Comparison of ENCODE assay signal across 9 mouse cellular contexts in the genomic region with DNA sequence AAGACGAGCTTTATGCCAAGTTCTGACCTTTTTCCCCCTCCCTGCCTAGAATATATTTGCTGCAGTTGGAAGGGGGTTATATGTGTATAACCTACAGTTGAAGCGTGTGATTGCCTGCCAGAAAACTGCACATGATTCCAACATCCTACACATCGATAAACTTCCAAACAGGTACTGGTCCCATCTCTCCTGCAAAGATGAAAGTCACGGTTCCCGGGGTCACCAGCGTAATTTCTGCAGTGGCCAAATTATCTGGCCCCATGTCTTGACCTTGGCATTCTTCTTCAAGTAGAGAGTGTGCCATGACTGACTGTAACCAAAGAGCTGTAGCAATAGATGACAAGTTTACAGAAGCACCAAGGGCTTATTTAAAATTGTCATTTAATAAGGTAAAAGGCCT.
"Had no signal": no experiment of that assay in that cellular context is flagged by ENCODE, and none has a peak within 500 bp of the region (broad histone marks: within the 10 kb centered on the region; RNA-seq: fewer than 3 reads in every experiment).

No protein-coding gene starts in this region.

- ATAC-seq: liver, embryonic 12.5 days had no signal

- H3K4me3 ChIP-seq: forebrain, embryonic 15.5 days; heart, embryonic 13.5 days; heart, embryonic 15.5 days; kidney, embryonic 15.5 days; limb, embryonic 13.5 days; limb, embryonic 15.5 days; liver, embryonic 12.5 days had no signal

- H3K9ac ChIP-seq: forebrain, postnatal 0 days; heart, embryonic 13.5 days; heart, embryonic 15.5 days; kidney, embryonic 15.5 days; limb, embryonic 13.5 days; limb, embryonic 15.5 days; liver, embryonic 12.5 days had no signal

- H3K27me3 ChIP-seq: forebrain, embryonic 15.5 days; heart, embryonic 13.5 days; heart, embryonic 15.5 days; kidney, embryonic 15.5 days; limb, embryonic 13.5 days; limb, embryonic 15.5 days; liver, embryonic 12.5 days had no signal

- H3K9me3 ChIP-seq: forebrain, embryonic 15.5 days; heart, embryonic 13.5 days; heart, embryonic 15.5 days; kidney, embryonic 15.5 days; limb, embryonic 13.5 days; limb, embryonic 15.5 days; liver, embryonic 12.5 days had no signal

- H3K4me1 ChIP-seq: heart, embryonic 13.5 days; heart, embryonic 15.5 days had no signal

- H3K4me2 ChIP-seq: forebrain, embryonic 15.5 days; heart, embryonic 11.5 days; heart, embryonic 13.5 days; heart, embryonic 15.5 days; kidney, embryonic 15.5 days; limb, embryonic 13.5 days; limb, embryonic 15.5 days; liver, embryonic 12.5 days had no signal

- H3K36me3 ChIP-seq: forebrain, embryonic 15.5 days; heart, embryonic 15.5 days had no signal

- H3K27ac ChIP-seq: heart, embryonic 13.5 days; heart, embryonic 15.5 days; kidney, embryonic 15.5 days; limb, embryonic 13.5 days; limb, embryonic 15.5 days; liver, embryonic 12.5 days had no signal
